Mouse (Mus musculus) liver, adult (tissue): ENCODE measurements around the gene Dennd2d.

Experiments
- GATA4 ChIP-seq: IDR thresholded peaks from 2 replicates; pipeline ENCODE4 v1.6.1; 2014; ENCODE audit warnings: mild to moderate bottlenecking, low read length; ENCODE audit not compliant: insufficient replicate concordance

Dennd2d gene

GRCm38 (mm10) chr3:106482281-106483081 lies at the start of gene Dennd2d:
Gene Dennd2d (plus strand): TSS chr3:106482405.
- no peak; the same call in 1 of the 2 replicates for TF ChIP-seq GATA4

DNA sequence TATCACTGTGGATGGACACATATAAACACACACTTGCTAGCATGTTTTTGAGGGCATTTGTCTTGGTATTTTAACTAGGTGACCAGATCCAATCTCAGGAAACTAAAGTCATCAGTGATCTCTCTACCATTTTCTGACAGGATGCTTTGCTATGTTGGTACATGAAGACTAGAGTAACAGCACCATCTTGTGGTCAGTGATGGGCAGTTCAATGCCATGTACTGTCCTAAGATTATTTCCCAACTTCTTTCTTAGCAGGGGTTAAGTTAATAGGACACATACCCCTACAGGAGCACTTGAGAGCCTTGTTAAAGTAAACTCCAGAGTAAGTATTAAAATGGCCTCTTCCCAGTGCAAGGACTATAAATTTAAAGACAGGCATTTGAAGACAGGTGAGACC lies 33.6 kb upstream of the Dennd2d start:
- TF ChIP-seq GATA4, result no peak

GRCm38 (mm10) chr3:106448995-106449394 lies 33.2 kb upstream of the Dennd2d start:
- no peak for TF ChIP-seq GATA4

- TF ChIP-seq GATA4, result no peak
These were observed 32.6 kb upstream of the Dennd2d start for GRCm38 (mm10) chr3:106449567-106449966.

- TF ChIP-seq GATA4, result no peak
These were observed 29.6 kb upstream of the Dennd2d start for GRCm38 (mm10) chr3:106452616-106453015.

GRCm38 (mm10) chr3:106457298-106457869 lies 24.8 kb upstream of the Dennd2d start:
- TF ChIP-seq GATA4, result no peak

DNA sequence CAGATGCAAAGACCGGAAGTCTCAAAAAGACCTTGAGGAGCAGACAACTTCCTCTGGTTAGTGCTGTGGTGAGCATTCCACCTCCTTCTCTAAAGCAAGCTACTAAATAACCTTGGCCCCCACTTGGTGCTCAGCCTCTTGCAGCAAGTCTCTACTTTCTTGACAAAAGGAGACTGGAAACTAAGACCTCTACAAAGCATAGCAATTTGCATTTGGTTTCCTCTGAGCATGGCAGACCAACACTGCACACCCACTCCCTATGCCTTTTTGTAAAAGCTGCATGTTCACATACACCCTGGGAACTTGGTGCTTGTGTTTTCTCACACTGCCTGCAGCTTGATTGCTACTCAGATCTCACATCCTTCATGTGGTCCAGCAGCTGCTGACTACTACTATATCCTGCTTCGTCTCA lies 20.1 kb upstream of the Dennd2d start:
- no peak for TF ChIP-seq GATA4

DNA sequence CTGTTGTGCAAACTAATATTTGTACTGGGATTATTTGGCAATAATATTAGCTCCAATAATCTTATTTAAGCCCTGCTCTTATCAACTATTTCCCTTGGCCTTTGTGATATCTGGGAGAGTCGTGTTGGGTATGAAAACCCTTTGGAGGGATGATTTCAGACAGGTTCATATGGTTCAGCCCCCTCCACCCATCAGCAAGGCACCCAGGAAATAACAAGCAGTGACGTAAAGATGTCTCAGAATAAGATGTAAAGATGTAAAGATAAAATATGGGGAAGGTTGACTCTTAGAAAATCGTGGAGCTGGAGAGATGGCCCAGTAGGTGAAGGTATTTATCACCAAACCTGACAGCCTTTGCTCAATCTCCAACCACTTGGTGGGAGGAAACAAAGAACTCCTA lies 19.7 kb upstream of the Dennd2d start:
- no peak for TF ChIP-seq GATA4

GRCm38 (mm10) chr3:106464750-106465149 lies 17.5 kb upstream of the Dennd2d start:
- TF ChIP-seq GATA4, result no peak

DNA sequence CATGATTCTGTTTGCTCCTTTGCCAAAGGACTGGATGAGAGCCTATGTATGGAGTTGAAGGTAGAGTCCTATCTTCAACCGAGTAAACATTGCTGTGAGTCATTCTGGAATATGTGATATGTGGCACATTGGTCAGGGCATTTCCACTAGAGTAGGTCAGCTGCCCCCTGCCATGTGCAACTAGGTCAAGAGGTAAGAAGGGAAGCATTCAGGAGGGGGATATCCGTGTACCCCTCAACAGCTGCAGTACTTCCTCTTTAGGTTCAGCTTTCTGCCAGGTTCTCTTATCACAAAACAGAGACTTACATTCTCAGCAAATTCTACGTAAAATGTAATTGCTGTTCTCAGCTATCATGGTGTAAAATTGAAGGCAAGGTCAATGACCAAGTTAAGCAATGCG lies 8.0 kb upstream of the Dennd2d start:
- TF ChIP-seq GATA4, result peak; percentile 35; the same call in 1 of the 2 replicates

GRCm38 (mm10) chr3:106476863-106477262 lies 5.3 kb upstream of the Dennd2d start:
- TF ChIP-seq GATA4, result no peak

- peak; percentile 18; the same call in 1 of the 2 replicates for TF ChIP-seq GATA4
These were observed 1.1 kb downstream of the Dennd2d start for GRCm38 (mm10) chr3:106483297-106483696.

DNA sequence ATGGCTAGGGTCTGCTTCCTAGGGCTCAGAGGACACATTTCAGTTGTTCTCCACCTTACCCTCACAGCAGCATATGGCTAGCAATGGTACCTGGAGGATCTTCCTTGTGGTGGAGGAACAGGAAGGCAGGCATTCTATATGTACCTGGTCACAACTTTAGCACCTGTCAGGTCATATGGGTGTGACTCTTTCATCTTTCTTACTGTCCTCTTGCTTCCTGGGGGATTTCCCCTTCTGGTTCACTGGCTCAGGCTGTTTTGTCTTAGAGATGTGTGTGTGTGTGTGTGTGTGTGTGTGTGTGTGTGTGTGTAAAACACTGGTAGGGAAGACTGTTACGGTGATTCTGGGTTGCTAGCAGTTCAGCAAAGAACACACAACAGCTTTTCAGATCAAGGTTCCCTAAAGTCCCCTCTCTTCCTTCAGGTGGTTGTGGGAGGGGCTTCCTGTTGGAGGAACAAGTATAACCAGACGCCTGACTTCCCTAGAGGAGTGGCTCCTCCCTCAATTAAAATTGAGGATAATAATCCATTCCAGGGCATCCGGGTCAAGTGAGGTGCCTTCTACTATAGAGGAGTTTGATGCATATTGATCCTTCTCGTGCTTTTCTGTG lies 1.7 kb downstream of the Dennd2d start:
- no peak for TF ChIP-seq GATA4

GRCm38 (mm10) chr3:106484861-106485260 lies 2.7 kb downstream of the Dennd2d start:
- no peak for TF ChIP-seq GATA4

DNA sequence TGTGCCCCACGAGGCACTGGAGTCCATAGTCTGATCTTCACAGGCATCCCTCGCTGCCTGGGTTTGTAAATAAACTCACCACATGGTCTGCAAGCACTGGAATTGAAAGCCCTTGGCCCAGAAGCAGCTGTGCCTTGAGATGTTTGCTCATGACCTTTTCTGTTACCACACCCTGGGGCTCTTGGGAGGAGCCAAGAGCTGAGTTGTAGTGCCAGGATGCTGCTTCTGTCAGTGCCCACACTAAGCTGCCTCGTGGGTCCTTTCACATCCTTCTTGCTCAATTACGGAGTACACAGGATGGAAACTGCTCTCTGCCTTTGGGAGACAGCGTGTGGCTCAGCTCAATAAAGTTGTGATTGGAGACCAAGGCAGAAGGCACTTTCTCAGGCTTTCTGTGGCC lies 3.6 kb downstream of the Dennd2d start:
- no peak for TF ChIP-seq GATA4

DNA sequence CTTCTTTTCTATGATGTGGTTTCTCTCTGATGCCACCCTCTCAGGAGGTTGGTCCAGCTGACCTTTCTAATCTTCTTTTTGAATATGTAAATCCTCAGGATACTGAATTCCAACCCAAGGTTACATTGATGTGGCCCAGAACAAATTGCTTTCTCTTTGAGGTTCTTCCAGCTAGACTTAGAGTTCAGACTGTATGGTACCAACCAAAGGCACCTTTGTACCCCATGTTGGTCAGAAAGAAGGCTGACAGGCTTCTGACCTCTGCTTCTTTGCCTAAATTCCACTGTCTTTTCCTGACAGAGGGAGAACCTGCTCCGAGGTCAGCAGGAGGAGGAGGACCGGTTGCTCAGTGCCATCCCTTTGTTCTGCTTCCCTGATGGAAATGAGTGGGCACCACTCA lies 5.3 kb downstream of the Dennd2d start:
- no peak for TF ChIP-seq GATA4
